Mouse (Mus musculus): ENCODE measurements around the gene Nkx1-2. TPM values are rescaled to one million over a fixed set of nuclear protein-coding genes. Genes with fewer than 3 reads are reported as not detected.

Nkx1-2 gene
- polyA plus RNA-seq, 1 experiment from 2014 or later: 0.07 TPM

DNA sequence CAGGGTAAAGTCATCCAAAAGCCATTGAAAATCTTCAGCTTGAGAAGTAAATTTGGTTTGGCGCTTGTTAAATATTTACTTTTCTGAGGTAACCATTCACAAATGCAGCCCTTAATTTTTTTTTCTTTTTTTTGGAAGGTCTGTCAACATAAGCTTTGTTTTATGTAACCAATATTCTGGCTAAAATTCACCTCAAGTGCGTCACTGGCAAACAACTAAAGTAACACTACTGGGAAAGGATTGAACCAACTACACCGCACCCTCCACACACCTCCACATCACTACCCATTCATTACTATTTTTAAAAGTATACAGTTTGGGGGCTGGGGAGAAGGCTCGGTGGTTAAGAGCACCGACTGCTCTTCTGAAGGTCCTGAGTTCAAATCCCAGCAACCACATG lies 24.8 kb downstream of the Nkx1-2 start:
- TF ChIP-seq CTCF (IDR thresholded peaks at IDR 0.05; ENCODE audit: low read depth): no peak
- Histone ChIP-seq H3K36me3 (ENCODE audit: insufficient read depth, low read length) (peaks cover under 1% of the 10 kb centered on the region; the same call in 1 of the 2 replicates), H3K9me3 (replicated peaks; ENCODE audit: low read length) (no peaks in the 10 kb centered on the region), H3K27ac (no peak overlapping the region), H3K27me3 (ENCODE audit: insufficient read depth, low read length) (no peaks in the 10 kb centered on the region), H3K4me1 (replicated peaks; ENCODE audit: insufficient read depth, low read length) (no peaks in the 10 kb centered on the region), H3K9ac (ENCODE audit: low read depth, low read length) (no peak overlapping the region), H3K4me3 (replicated peaks; ENCODE audit: low read depth, low read length) (no peak overlapping the region), H3K4me2 (ENCODE audit: low read length) (no peak overlapping the region)
- ATAC-seq (replicated peaks; ENCODE audit: low FRiP score, low read depth) (no peak), DNase-seq (ENCODE audit: low spot score) (no peak)
- 86% methylated on average over 5 of the region's 5 CpGs for WGBS

DNA sequence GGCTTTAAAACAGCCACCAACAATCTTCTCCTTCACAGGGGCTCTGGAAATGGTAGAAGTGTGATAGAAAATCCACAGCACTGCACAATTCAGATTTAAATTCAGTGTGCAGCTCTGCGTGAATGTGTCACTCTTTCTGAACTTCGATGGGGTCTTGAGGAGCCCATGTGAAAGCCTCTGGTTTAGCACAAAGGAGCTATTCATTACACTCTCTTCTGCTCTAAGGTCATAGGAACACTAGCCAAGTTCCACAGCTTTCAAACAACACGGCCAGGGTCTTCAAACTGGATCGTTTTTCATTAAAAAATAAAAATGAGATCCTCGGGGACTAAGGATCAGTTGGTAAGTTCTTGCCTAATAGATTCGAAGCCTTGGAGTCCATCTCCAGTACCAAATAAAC lies 26.2 kb downstream of the Nkx1-2 start:
- DNase-seq (ENCODE audit: low spot score): no peak
- no peak for ATAC-seq (replicated peaks; ENCODE audit: low FRiP score, low read depth)
- no peaks in the 10 kb centered on the region for H3K27me3 ChIP-seq (ENCODE audit: insufficient read depth, low read length)
- H3K4me1 ChIP-seq (replicated peaks; ENCODE audit: insufficient read depth, low read length): no peaks in the 10 kb centered on the region
- no peak overlapping the region for H3K4me2 ChIP-seq (ENCODE audit: low read length)
- no peak overlapping the region for H3K9ac ChIP-seq (ENCODE audit: low read depth, low read length)
- no peak overlapping the region for H3K4me3 ChIP-seq (replicated peaks; ENCODE audit: low read depth, low read length)
- peaks cover 8% of the 10 kb centered on the region; the same call in 1 of the 2 replicates for H3K36me3 ChIP-seq (ENCODE audit: insufficient read depth, low read length)
- no peaks in the 10 kb centered on the region for H3K9me3 ChIP-seq (replicated peaks; ENCODE audit: low read length)
- TF ChIP-seq CTCF (IDR thresholded peaks at IDR 0.05; ENCODE audit: low read depth): no peak
- no peak overlapping the region for H3K27ac ChIP-seq
- WGBS: 59% methylated on average over 6 of the region's 6 CpGs

DNA sequence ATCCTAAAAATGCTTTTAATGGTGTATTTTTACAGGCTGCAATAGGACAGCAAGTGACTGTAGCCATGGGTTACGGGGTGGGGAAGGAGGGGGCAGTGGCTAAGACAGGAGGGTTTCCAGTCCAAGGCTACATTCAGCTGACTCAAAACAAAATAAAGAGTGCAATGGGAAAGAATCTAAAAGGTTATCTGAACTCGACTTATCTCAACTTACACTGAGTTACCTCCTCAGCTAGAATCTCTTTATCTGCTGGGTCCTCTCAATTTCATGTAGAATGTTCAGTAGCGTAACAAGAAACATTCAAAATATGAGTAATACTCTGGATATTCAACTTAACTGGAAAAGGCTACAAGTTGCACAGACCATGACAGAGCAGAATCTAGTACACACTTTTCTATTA lies 26.7 kb downstream of the Nkx1-2 start:
- H3K36me3 ChIP-seq (ENCODE audit: insufficient read depth, low read length): peaks cover 8% of the 10 kb centered on the region; the same call in 1 of the 2 replicates
- no peaks in the 10 kb centered on the region for H3K27me3 ChIP-seq (ENCODE audit: insufficient read depth, low read length)
- ATAC-seq (replicated peaks; ENCODE audit: low FRiP score, low read depth) (no peak), DNase-seq (ENCODE audit: low spot score) (no peak)
- H3K4me1 ChIP-seq (replicated peaks; ENCODE audit: insufficient read depth, low read length): no peaks in the 10 kb centered on the region
- no peak overlapping the region for H3K27ac ChIP-seq
- no peaks in the 10 kb centered on the region for H3K9me3 ChIP-seq (replicated peaks; ENCODE audit: low read length)
- no peak overlapping the region for H3K4me3 ChIP-seq (replicated peaks; ENCODE audit: low read depth, low read length)
- WGBS: 67% methylated on average over 3 of the region's 3 CpGs
- no peak overlapping the region for H3K9ac ChIP-seq (ENCODE audit: low read depth, low read length)
- no peak for TF ChIP-seq CTCF (IDR thresholded peaks at IDR 0.05; ENCODE audit: low read depth)
- H3K4me2 ChIP-seq (ENCODE audit: low read length): no peak overlapping the region

DNA sequence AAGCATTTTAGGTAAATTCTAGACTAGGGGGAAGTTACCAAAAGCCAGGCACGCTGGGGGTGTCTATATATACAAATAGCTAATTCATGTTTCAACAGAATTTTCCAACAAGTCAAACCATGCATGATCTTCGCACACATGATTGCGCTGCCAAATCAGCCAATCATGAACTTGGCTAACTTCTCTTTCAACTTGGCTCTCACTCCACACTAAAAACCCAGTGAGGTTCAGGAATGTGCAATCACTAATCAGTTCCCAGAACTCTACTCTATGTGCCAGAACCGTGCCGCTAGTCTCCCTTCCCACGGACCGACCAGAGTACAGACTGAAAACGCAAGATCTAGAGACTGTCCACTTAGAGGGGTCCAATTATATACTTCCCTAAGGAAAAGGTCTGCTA lies 28.0 kb downstream of the Nkx1-2 start:
- Histone ChIP-seq H3K27me3 (ENCODE audit: insufficient read depth, low read length) (no peaks in the 10 kb centered on the region), H3K4me1 (replicated peaks; ENCODE audit: insufficient read depth, low read length) (no peaks in the 10 kb centered on the region), H3K9ac (ENCODE audit: low read depth, low read length) (no peak overlapping the region), H3K4me3 (replicated peaks; ENCODE audit: low read depth, low read length) (no peak overlapping the region), H3K27ac (peak overlapping the region; percentile 54; the same call in 1 of the 2 replicates), H3K4me2 (ENCODE audit: low read length) (peak overlapping the region; percentile 23; the same call in 1 of the 2 replicates), H3K9me3 (replicated peaks; ENCODE audit: low read length) (no peaks in the 10 kb centered on the region), H3K36me3 (ENCODE audit: insufficient read depth, low read length) (peaks cover 8% of the 10 kb centered on the region; the same call in 1 of the 2 replicates)
- 50% methylated on average over 8 of the region's 8 CpGs for WGBS
- ATAC-seq (replicated peaks; ENCODE audit: low FRiP score, low read depth) (no peak), DNase-seq (ENCODE audit: low spot score) (peak; percentile 42)
- TF ChIP-seq CTCF (IDR thresholded peaks at IDR 0.05; ENCODE audit: low read depth): no peak

DNA sequence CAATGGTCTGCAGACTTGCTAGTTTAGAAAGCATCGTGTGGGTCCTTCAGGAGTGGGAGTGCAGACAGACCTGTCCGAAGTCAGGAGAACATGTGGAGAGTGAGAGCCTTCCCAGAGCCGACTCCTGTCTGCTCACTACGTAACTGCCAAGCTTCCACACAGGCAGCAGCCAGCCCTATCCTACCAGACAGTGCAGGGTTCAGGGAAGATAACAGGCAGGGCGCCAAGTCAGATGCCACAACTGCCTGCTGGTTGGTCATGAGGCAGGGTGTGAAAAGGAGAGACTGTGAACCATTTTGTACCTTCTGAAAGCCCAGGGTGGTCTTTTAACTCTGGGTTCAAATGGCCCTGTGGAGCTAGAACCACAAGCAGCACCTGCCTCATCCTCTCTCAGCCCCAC lies 29.4 kb downstream of the Nkx1-2 start:
- no peak overlapping the region for H3K4me3 ChIP-seq (replicated peaks; ENCODE audit: low read depth, low read length)
- no peak overlapping the region for H3K9ac ChIP-seq (ENCODE audit: low read depth, low read length)
- DNase-seq (ENCODE audit: low spot score) (no peak), ATAC-seq (replicated peaks; ENCODE audit: low FRiP score, low read depth) (no peak)
- H3K27me3 ChIP-seq (ENCODE audit: insufficient read depth, low read length): no peaks in the 10 kb centered on the region
- H3K4me1 ChIP-seq (replicated peaks; ENCODE audit: insufficient read depth, low read length): no peaks in the 10 kb centered on the region
- H3K27ac ChIP-seq: no peak overlapping the region
- peaks cover 8% of the 10 kb centered on the region; the same call in 1 of the 2 replicates for H3K36me3 ChIP-seq (ENCODE audit: insufficient read depth, low read length)
- H3K4me2 ChIP-seq (ENCODE audit: low read length): no peak overlapping the region
- no peaks in the 10 kb centered on the region for H3K9me3 ChIP-seq (replicated peaks; ENCODE audit: low read length)
- WGBS: 82% methylated on average over 5 of the region's 5 CpGs
- TF ChIP-seq CTCF (IDR thresholded peaks at IDR 0.05; ENCODE audit: low read depth): no peak

DNA sequence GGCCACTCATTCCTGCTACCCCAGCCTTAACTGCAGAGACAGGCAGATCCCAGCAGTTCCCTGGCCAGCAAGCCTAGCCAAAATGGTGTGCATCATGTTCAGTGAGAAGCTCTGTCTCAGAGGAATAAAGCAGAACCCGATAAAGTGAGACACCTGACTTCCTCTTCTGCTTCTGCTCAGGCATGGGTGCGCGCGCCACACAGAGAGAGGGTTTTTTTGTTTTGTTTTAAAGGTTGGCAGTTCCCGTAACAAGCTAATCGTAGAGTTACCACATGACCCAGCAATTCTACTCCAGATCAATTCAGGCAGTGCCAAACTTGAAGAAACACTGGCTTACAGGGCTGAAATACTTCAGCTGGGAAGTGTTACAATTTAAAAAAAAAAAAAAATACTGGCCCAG lies 30.6 kb downstream of the Nkx1-2 start:
- Histone ChIP-seq H3K27ac (no peak overlapping the region), H3K4me1 (replicated peaks; ENCODE audit: insufficient read depth, low read length) (no peaks in the 10 kb centered on the region), H3K4me2 (ENCODE audit: low read length) (no peak overlapping the region), H3K4me3 (replicated peaks; ENCODE audit: low read depth, low read length) (no peak overlapping the region), H3K9me3 (replicated peaks; ENCODE audit: low read length) (no peaks in the 10 kb centered on the region), H3K27me3 (ENCODE audit: insufficient read depth, low read length) (no peaks in the 10 kb centered on the region), H3K9ac (ENCODE audit: low read depth, low read length) (no peak overlapping the region), H3K36me3 (ENCODE audit: insufficient read depth, low read length) (peaks cover 14% of the 10 kb centered on the region)
- 96% methylated on average over 6 of the region's 6 CpGs for WGBS
- no peak for TF ChIP-seq CTCF (IDR thresholded peaks at IDR 0.05; ENCODE audit: low read depth)
- DNase-seq (ENCODE audit: low spot score) (no peak), ATAC-seq (replicated peaks; ENCODE audit: low FRiP score, low read depth) (no peak)

DNA sequence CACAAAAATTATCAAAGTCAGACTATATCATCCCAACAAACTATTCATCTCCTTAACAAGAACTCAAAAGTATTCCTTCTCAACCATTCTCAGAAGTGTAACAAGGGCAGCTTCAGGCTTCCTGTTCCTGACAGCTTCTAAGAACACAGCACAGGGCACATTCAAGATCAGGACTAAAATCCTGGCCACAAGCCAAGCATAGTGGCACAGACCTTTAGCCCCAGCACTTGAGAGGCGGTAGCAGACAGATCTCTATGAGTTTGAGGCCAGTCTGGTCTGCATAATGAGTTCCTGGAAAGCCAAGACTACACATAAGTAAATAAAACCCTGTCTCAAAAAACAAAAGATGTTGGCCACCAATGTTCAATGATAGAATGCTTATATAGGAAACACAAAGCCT lies 33.6 kb downstream of the Nkx1-2 start:
- 45% methylated on average over 1 of the region's 1 CpGs for WGBS
- H3K4me3 ChIP-seq (replicated peaks; ENCODE audit: low read depth, low read length): no peak overlapping the region
- H3K27me3 ChIP-seq (ENCODE audit: insufficient read depth, low read length): no peaks in the 10 kb centered on the region
- no peak for DNase-seq (ENCODE audit: low spot score)
- no peak overlapping the region for H3K9ac ChIP-seq (ENCODE audit: low read depth, low read length)
- no peak for ATAC-seq (replicated peaks; ENCODE audit: low FRiP score, low read depth)
- no peak for TF ChIP-seq CTCF (IDR thresholded peaks at IDR 0.05; ENCODE audit: low read depth)
- H3K9me3 ChIP-seq (replicated peaks; ENCODE audit: low read length): no peaks in the 10 kb centered on the region
- no peak overlapping the region for H3K27ac ChIP-seq
- H3K4me1 ChIP-seq (replicated peaks; ENCODE audit: insufficient read depth, low read length): no peaks in the 10 kb centered on the region
- no peak overlapping the region for H3K4me2 ChIP-seq (ENCODE audit: low read length)
- peaks cover 31% of the 10 kb centered on the region for H3K36me3 ChIP-seq (ENCODE audit: insufficient read depth, low read length)

Measured in kidney, postnatal 0 days (tissue).